Mouse (Mus musculus) fat pad, adult 2 months (tissue): Measurements from ENCODE around the gene Foxi2.

ENCODE experiments used
- DNase-seq: peaks from one replicate; pipeline ENCODE4 v3.0.0-alpha.2; 2011; ENCODE audit warnings: low read depth, low spot score; ENCODE audit errors: extremely low read depth

The Foxi2 gene

DNA sequence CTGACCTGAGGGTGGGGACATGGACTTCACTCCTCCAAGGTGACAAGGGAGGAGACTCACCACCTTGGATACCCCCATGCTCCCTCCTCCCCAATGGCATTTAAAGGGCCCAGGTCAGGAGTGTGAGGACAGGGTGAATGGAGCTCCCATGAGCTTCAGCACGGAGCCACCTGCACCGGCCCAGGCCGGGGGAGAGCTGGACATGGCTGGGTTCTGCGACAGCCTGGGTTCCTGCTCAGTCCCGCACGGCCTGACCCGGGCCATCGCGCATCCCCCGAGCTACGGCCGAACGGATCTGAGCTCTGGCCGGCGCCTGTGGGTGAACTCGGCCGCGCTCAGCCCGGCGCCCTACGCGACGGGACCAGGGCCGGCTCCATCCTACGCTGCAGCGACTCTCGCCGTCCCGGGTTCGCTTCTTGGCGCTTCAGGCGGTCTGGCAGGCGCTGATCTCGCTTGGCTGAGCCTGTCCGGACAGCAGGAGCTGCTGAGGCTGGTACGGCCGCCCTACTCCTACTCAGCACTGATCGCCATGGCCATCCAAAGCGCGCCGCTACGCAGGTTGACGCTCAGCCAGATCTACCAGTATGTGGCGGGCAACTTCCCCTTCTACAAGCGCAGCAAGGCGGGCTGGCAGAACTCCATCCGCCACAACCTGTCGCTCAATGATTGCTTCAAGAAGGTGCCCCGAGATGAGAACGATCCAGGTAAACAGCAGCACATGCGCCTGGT lies at the start of gene Foxi2:
Gene Foxi2, plus strand, starts transcription at position 72 of the 729 bp plus-strand sequence.
- no peak for DNase-seq

DNA sequence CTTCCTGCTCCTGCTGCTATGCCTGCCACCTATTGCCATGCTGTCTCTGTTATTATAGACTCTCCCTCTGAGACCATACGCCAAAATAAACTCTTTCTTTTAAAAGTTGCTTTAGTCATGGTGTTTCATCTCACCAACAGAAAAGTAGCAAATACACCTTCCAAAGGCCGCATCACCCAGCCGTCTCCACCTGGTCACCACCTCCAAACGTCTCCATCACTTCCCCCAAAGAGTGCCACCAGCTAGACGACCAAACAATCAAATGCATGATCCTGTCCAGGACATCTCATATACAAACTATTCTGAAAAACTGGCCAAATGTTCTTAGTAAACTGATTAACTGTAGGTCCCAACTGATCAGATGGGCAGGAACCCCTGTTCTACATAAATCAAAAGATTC lies 45.5 kb upstream of the Foxi2 start:
- no peak for DNase-seq

DNA sequence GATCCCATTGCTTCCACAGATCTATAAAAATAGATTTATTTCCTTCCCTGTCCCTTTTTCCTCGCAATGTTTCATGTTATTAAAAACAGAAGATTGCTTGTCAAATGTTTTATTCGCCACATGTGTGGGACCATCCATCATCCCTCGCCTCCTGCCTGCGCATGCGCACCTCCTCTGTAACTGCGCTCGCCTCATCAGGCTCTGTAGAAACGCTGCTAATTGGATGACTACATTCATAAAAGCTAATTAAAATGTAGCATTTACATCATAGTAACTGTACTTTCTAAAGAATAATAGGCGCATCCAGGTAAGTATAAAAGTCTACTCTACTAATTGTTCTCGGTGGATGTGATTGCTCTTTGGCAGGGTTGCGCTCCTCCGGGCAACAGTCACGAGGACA lies 34.1 kb upstream of the Foxi2 start:
- no peak for DNase-seq

DNA sequence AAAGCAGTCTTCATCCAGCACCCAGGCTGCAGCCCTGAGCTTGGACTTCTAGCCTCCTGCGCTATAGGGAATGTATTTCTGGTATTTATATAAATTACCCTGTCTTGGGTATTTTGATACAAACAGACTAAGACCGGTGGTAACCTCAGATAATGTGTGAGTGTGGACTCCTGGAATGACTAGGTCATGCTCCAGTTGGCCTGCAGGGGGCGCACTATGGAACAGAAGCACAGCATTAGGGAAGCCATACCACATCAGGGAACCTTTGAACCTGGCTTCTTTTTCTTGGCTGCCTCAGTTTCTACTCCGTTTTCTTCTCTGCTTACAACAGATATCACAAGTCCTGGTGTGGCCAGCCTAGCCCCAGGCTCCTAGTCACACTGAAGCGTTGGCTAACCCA lies 33.2 kb upstream of the Foxi2 start:
- DNase-seq: no peak

DNA sequence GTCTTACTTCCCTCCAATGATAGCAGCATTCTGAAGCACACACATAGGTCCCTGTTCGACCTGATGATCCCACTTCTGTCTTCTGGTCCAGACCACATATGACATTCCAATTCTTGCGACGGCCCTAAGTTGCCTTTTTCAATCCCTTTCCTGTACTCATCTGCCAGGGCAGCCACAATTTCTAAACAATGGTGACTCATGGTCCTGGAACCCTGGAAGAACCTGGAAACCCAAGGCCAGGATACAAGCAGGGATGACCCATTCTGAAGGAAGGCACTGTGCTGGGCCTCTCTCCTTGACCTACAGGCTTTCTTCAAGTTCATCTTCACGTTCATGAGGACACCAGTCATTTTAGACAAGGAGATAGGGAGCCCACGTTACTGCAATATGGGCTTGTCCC lies 31.8 kb upstream of the Foxi2 start:
- DNase-seq: no peak

DNA sequence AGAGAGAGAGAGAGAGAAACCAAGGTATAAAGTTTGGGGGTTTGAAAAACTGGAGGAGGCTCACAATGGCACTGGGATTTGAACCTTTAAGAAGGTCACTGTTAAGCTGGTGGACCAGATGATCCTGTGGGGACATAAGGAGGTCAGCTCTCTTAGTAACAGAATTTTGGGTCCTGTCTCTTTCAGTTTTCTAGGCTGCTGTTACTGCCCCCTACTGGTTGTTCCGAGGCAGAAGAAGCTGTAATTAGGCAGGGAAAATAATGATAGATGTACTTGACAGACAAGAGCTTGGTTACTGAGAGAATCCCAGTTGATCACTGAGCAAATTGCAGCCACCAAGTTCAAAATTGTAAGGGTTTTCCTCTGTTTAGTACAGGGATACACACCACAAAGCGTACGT lies 21.1 kb upstream of the Foxi2 start:
- no peak for DNase-seq

DNA sequence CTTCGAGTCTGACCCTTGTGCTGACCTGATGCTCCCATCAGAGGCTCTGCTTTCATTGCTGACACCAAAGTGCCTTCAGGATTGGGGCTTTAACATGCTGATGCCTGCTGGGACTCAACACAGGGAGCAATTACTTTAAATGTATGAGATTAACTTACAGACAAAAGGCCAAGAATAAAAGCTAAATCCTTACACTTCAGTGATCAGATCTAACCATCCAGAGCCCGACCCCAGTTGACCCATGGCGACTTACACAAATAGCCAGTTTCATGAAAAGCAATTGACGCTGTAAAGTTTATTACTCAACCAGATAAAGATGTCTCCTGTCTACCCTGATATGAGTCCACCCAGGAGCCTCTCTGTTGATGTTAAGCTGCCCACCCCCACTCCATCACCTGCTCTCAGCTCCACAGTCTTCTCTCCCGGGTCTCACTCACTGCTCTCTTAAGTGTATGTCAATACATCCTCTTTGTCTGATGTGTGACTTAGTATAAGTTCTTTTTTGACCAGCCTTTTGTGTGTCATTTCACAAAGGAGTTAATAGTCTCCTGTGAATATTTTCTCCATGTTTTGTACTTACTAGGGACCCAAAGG lies 17.1 kb upstream of the Foxi2 start:
- no peak for DNase-seq

DNA sequence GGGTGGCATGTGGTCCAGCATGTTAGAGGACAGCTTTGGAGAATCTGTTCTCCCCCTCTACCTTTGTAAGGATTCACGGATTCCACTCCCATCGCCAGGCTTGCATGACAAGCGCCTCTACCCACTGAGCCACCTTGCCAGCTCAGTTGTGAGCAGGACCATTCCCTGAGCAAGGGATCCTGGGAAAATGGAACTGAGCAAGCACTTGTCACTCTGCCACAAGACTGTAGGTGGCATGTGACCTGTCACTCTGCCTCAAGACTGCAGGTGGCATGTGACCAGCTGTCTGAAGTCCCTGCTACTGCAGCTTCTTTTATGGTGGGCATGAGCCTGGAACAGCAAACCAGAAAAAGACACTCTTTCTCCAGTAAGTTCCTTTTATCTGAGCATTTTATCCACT lies 15.7 kb upstream of the Foxi2 start:
- DNase-seq: no peak

DNA sequence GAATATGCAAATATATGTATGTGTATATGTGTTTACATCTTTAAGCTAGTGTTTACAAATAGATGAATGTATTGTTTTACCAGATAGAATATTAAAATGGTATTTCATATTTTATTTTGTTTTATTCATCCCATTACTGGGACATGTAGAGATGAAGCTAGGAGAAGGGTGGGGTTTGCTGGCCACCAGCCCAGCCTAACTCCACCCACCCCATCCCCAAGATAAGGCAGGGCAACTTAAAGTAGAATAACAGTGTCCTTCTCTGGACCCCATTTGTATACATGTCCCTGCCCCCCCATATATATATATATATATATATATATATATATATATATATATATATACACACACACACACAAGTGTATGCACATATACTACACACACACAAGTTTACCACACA lies 14.9 kb upstream of the Foxi2 start:
- no peak for DNase-seq

DNA sequence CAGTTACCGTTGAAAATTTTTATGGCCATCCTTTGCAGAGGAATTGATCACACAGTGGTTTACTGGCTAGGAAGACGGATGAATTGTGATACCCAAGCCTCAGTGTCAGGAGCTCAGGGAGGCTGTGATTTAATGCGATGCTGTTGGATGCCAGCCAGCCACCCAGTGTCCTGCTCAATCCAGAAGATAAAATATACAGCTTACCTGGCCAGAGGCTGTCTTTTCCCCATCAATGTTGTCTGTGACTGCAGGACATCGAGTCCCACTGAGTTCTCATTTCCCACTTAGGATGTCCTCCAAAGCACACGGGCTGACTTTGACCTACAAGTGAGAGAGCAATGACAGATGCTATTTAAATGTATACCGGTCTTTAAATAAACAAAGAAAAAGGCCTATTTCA lies 13.0 kb upstream of the Foxi2 start:
- no peak for DNase-seq

DNA sequence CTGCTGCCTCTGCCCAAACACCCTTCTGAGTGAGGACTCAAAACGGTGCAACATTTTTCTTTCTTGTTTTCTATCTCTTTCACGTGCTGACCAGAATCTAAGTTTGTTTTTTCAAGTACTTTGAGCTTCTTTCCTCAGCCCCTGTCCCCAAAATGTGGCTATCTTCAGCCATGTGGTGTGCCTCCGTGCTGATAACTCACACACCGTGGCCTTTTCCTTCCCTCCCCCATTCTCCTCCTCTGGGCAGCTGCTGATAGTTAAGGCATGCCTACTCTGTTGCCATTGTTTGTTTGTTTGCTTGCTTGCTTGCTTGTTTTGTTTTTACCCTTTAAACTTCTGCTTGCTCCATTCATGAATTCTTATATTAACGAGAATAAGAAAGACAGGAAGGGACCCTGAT lies 12.2 kb upstream of the Foxi2 start:
- DNase-seq: no peak

DNA sequence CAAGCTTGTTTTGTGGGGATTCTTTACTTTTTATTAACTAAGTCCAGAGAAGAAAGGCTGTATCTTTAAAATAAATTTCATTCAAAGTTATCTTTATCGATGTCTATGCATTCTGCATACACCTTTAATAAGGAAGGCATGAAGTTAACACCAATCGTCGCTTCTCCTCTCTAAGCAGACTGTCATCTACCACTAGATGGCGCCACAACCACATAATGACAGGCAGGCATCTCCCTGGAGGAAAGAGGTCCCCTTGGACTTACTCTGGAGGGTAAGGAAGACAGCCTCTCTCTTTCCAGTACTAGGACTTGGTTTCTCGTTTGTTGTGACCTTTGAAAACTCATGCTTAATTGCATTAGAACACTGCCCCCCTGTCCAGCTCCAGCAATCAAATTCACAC lies 6.7 kb upstream of the Foxi2 start:
- DNase-seq: no peak

DNA sequence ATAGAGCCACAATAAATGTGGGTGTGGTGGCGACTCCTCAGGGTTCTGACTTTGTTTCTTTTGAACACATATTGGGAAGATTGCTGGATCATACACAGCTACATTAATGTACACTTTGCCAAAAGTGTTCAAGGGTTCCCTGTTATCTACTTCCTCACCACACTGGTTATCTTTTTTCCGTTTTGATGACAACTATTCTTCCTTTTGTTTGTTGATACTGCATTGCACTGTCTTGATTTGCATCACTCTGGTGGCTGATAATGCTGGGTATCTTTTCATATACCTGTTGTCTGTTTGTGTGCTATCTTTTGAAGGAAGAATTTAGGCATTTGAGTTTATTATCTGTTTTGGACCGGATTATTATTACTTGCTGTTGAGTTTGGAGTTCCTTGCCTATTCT lies 3.3 kb upstream of the Foxi2 start:
- no peak for DNase-seq

DNA sequence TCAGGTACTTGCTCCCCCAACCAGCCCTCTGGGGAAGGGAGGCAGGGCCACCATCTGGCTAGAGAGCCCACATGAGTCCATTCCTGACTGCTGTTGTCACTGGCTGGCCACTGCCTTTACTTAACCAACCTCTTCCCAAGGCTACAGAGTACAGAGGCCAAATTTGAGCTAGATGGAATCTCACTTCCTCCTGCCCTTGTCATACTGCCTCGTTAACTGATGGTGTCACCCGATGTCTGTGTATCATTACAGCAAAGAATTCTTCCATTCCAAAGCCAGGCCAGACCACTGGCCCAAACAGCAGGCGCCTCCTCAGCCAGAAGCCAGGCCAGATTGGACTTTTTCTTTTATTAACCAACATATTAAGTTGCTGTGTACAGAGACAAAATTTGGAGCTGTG lies 1.6 kb upstream of the Foxi2 start:
- DNase-seq: no peak

DNA sequence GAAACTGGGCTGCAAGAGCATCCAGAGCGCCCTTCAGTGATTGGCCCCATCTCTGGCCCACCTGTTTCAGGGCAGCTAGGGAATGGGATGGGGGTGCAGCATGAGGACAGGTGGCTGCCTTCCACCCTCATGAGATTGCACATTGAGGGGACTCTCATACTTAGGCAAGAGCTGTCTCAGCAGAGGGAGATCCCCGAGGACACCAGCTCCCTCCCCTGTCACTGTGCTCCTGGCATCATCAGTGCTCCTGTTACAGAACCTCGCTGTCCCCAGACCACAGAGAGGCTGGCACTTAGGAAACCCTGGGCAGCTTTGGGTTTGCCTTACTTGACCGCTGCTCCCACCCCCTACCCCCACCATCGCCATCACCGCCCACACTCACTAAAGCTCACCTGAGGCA lies 2.2 kb downstream of the Foxi2 start:
- no peak for DNase-seq

DNA sequence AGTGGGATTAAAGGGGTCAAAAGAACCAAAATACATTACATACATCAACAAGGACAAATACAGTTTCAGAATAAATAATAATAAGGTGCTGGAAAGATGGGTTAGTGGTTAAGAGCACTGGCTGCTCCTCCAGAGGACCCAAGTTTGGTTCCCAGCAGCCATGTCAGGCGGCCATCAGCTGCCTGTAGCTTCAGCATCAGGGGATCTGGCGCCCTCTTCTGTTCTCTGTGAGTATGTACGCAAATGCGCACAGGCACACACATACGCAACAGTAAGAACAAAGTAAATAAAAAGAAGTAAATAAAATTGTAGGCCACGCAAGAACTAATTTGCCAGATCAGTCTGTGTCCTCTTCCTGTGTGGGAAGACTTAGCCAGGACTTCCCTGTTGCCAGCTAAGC lies 18.7 kb downstream of the Foxi2 start:
- no peak for DNase-seq

DNA sequence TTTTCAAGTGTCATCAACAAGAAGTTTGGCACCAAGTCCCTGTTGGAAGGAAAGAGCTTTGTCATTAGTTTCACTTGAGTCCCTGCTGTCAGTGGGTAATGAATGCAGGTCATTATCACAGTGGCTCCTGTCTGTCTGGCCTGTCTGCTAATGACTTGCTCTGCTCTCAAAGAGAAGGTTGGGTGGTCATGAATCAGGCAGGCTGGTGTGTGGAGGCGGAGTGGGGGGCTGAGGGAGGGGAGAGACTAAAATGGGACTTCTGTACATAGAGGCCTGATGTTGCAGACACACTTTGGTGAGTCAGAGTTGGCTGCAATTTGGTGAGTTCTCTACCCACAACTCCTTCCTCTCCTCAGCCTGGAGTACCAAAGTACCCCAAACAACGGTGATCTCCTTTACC lies 20.8 kb downstream of the Foxi2 start:
- DNase-seq: no peak

DNA sequence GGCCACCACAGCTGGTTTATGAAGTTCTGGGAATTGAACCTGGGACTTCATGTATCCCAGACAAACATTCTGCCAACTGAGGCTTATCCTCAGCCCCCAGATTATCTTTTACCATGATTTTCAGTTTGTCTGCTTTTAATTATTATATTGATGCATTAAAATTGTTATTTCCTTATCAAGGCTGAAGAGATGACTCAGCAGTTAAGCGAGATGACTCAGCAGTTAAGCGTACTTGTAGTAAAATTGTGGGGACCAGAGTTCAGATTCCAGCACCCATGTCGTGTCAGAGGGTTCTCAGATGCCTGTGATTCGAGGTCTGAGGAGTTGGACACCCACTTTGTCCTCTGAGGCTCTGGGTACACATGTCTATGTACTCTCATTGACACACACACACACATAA lies 33.8 kb downstream of the Foxi2 start:
- no peak for DNase-seq

DNA sequence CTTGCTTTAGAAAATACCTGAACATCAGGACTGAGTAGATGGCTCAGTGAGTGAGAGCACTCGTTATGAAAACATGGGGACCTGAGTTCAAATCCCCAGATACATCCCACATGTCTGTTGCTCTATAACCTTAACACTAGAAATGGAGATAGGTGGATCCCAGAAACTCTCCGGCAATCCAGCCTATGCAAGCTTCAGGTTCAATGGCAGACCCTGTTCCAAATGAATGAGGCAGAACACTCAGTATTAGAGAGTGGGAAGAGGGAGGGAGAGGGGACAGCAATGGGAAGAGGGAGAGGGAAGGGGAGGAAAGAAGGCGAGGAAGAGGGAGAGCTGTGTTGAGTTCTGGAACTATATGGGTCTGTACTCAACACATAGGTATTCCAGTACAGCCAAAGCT lies 41.2 kb downstream of the Foxi2 start:
- DNase-seq: no peak

DNA sequence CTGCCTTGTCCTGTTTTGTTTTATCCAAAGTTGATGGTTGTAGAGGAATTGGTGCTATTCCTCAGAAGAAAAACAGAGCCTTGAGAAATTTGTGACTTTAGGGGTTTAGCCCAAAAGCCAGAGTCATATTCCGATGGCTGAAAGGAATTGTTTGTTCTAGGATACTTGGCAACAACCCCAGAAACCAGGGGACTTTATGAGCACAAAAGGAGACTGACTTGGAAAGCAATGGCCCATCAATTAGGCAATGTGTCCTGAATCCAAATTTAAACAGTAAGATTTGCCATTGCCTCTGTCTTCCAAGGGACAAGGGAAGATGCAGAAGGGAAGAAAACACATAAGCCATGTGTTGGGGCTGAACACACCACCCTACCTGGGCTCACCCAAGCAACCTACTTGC lies 42.3 kb downstream of the Foxi2 start:
- no peak for DNase-seq

DNA sequence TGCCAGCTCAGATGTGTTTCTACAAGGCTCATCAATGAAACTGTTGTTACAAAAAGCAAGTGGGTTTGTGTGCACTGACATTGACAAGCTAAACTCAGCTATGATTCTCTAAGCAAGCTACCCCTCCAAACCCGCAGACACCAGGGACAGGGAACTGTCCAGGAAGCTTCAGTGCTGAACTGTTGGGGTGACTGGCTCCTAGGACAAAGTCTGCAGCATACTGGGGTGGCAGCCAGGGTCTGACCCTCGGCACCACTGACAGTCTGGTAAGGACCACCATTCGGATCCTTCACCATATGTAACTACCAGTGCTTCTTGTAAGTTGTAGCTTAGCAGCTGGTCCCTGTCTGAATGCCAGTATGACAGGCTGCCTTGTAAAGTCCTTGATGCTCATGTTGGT lies 43.6 kb downstream of the Foxi2 start:
- no peak for DNase-seq
